In genomic region chr13:32493309-32493708, GRCm38 (mm10) we compare ENCODE assay signal across 9 mouse cellular contexts.
DNase-seq lines count a peak whose midpoint lies in the region; ATAC-seq and TF ChIP-seq lines count a peak whose summit lies in the region.
"Had no signal": no experiment of that assay in that cellular context is flagged by ENCODE, and none has a peak within 500 bp of the region (broad histone marks: within the 10 kb centered on the region; RNA-seq: fewer than 3 reads in every experiment).

No protein-coding gene starts in this region.

- H3K4me1 ChIP-seq in forebrain, embryonic 10.5 days: peaks cover 8% of the 10 kb centered on the region; the same call in 1 of the 2 replicates
- H3K4me1 ChIP-seq in forebrain, embryonic 16.5 days (replicated peaks; ENCODE audit: control insufficient read depth, insufficient read depth, low read length): no peaks in the 10 kb centered on the region; the same call in 1 of the 2 replicates
- H3K4me1 ChIP-seq in MEL (ENCODE audit: control insufficient read depth in 1 of 2, insufficient read depth in 2 of 2, low read length in 2 of 2): no peaks in the 10 kb centered on the region
- H3K4me1 ChIP-seq in lung, embryonic 14.5 days (ENCODE audit: insufficient read depth): peaks cover 8% of the 10 kb centered on the region

- H3K9me3 ChIP-seq in forebrain, embryonic 10.5 days: no peaks in the 10 kb centered on the region
- H3K9me3 ChIP-seq in forebrain, embryonic 16.5 days (ENCODE audit: control insufficient read depth, low read length): no peaks in the 10 kb centered on the region
- H3K9me3 ChIP-seq in MEL (replicated peaks; ENCODE audit: insufficient read depth, low read length): no peaks in the 10 kb centered on the region
- no peaks in the 10 kb centered on the region for H3K9me3 ChIP-seq in lung, embryonic 14.5 days (ENCODE audit: low read depth, low read length)
- H3K9me3 ChIP-seq: limb, embryonic 13.5 days had no signal

- H3K4me3 ChIP-seq in forebrain, embryonic 10.5 days: no peak overlapping the region
- no peak overlapping the region for H3K4me3 ChIP-seq in forebrain, embryonic 16.5 days (replicated peaks; ENCODE audit: low read length)
- H3K4me3 ChIP-seq in MEL (ENCODE audit: control insufficient read depth in 1 of 2, insufficient read depth in 1 of 2, low read depth in 2 of 2, low read length in 2 of 2): no peak overlapping the region
- no peak overlapping the region for H3K4me3 ChIP-seq in lung, embryonic 14.5 days (ENCODE audit: low read depth, low read length)
- H3K4me3 ChIP-seq: limb, embryonic 13.5 days had no signal

- H3K27me3 ChIP-seq in forebrain, embryonic 10.5 days (ENCODE audit: poor library complexity, severe bottlenecking): no peaks in the 10 kb centered on the region
- no peaks in the 10 kb centered on the region for H3K27me3 ChIP-seq in forebrain, embryonic 16.5 days (replicated peaks; ENCODE audit: control insufficient read depth, insufficient read depth, low read length)
- H3K27me3 ChIP-seq in MEL (ENCODE audit: control insufficient read depth in 1 of 2, insufficient read depth in 2 of 2, low read length in 2 of 2): peaks cover 0 to 2% of the 10 kb centered on the region in 2 experiments; a peak in 2 of 4 replicates
- H3K27me3 ChIP-seq in lung, embryonic 14.5 days (ENCODE audit: insufficient read depth, low read length): no peaks in the 10 kb centered on the region

- TF ChIP-seq POLR2A in MEL (IDR thresholded peaks at IDR 0.05; ENCODE audit: control insufficient read depth in 1 of 2, insufficient read depth in 1 of 2, low read depth in 1 of 2, low read length in 2 of 2, poor library complexity in 1 of 2): no peak

- WGBS in forebrain, embryonic 10.5 days: 31% methylated on average over 7 of the region's 7 CpGs
- 32% methylated on average over 7 of the region's 7 CpGs for WGBS in forebrain, embryonic 16.5 days
- 13% methylated on average over 7 of the region's 7 CpGs for WGBS in lung, embryonic 14.5 days

- no peaks in the 10 kb centered on the region for H3K79me2 ChIP-seq in MEL (ENCODE audit: control insufficient read depth, insufficient read depth, low read length, poor library complexity)

- TF ChIP-seq RAD21 in MEL (IDR thresholded peaks at IDR 0.05; ENCODE audit: low read depth, low read length): peak; percentile 48

- no peaks in the 10 kb centered on the region for H3K36me3 ChIP-seq in forebrain, embryonic 10.5 days (replicated peaks)
- H3K36me3 ChIP-seq in forebrain, embryonic 16.5 days (ENCODE audit: control insufficient read depth, insufficient read depth): no peaks in the 10 kb centered on the region
- H3K36me3 ChIP-seq in MEL (ENCODE audit: control insufficient read depth in 1 of 2, insufficient read depth in 2 of 2, low read length in 2 of 2): no peaks in the 10 kb centered on the region
- H3K36me3 ChIP-seq in lung, embryonic 14.5 days (ENCODE audit: insufficient read depth): no peaks in the 10 kb centered on the region
- H3K36me3 ChIP-seq: limb, embryonic 13.5 days had no signal

- TF ChIP-seq EP300 in MEL (IDR thresholded peaks at IDR 0.05; ENCODE audit: low read depth in 1 of 2, low read length in 2 of 2): no peak

- DNase-seq in forebrain, embryonic 10.5 days (ENCODE audit: extremely low spot score, low spot score): peak; percentile 53
- peak; percentile 15 for DNase-seq in MEL (ENCODE audit: low read depth, low spot score)
- DNase-seq in cerebellum, postnatal 25 days: peak; percentile 53 to 74
- peak; percentile 66 for DNase-seq in layer of hippocampus, adult 11-12 months (ENCODE audit: low spot score)
- peak; percentile 88 for DNase-seq in lung, embryonic 14.5 days
- peak; percentile 75 for DNase-seq in testis, postnatal 10 days (ENCODE audit: low spot score)

- H3K27ac ChIP-seq in forebrain, embryonic 10.5 days: no peak overlapping the region
- H3K27ac ChIP-seq in forebrain, embryonic 16.5 days (ENCODE audit: low read length): no peak overlapping the region
- no peak overlapping the region for H3K27ac ChIP-seq in MEL (ENCODE audit: control insufficient read depth, low read depth, low read length)
- H3K27ac ChIP-seq in lung, embryonic 14.5 days (ENCODE audit: low read depth): no peak overlapping the region

- TF ChIP-seq CTCF in MEL (IDR thresholded peaks at IDR 0.05 in 2 of 3, conservative IDR thresholded peaks at IDR 0.05 in 1 of 3; ENCODE audit: control insufficient read depth in 1 of 3, insufficient read depth in 1 of 3, low read depth in 2 of 3, low read length in 3 of 3, poor library complexity in 1 of 3, severe bottlenecking in 1 of 3): peak; percentile 38 to 54 (median 53)
- peak; percentile 83 for TF ChIP-seq CTCF in lung, embryonic 14.5 days (IDR thresholded peaks at IDR 0.05; ENCODE audit: low read depth)

- H3K9ac ChIP-seq in forebrain, embryonic 16.5 days (replicated peaks; ENCODE audit: low read depth, low read length): no peak overlapping the region
- H3K9ac ChIP-seq in MEL (ENCODE audit: control insufficient read depth, low read depth, low read length, poor library complexity, severe bottlenecking): no peak overlapping the region
- no peak overlapping the region for H3K9ac ChIP-seq in lung, embryonic 14.5 days
- H3K9ac ChIP-seq: limb, embryonic 13.5 days had no signal

- H3K4me2 ChIP-seq in forebrain, embryonic 16.5 days (ENCODE audit: low read length): no peak overlapping the region
- H3K4me2 ChIP-seq in lung, embryonic 14.5 days: no peak overlapping the region

- no peak for ATAC-seq in forebrain, embryonic 16.5 days
- ATAC-seq in granulocyte monocyte progenitor cell, adult 5-6 weeks (replicated peaks; ENCODE audit: poor library complexity, severe bottlenecking): peak; percentile 61
- ATAC-seq in lung, embryonic 14.5 days (ENCODE audit: insufficient read depth): no peak

TF ChIP-seq in MEL, 35 proteins besides CTCF, POLR2A, EP300 and RAD21:
- TF ChIP-seq BHLHE40 (IDR thresholded peaks at IDR 0.05; ENCODE audit: borderline replicate concordance, low read depth, low read length) (no peak), SMC3 (IDR thresholded peaks at IDR 0.05; ENCODE audit: low read depth, low read length) (peak; percentile 43)

Comparison
In these comparisons a context has a peak if more than half of its experiments do, and no peak if none do; other contexts are left out.
1. DNase-seq: peak in every context shown above with its lines; median percentile 88 in lung, embryonic 14.5 days; 75 in testis, postnatal 10 days; 66 in layer of hippocampus, adult 11-12 months; 64 in cerebellum, postnatal 25 days; 53 in forebrain, embryonic 10.5 days; 15 in MEL.